Mouse (Mus musculus) yolk sac, embryonic 10.5 days (tissue): ENCODE data around the gene Gm15155.
"Not testable (repeated sequence)": the region's sequence is repeated elsewhere in the genome, so short reads cannot be mapped to it uniquely, and the experiment has no call there.

Experiments
- DNase-seq: peaks from one replicate; pipeline ENCODE4 v3.0.0-alpha.2; 2017; ENCODE audit warnings: low spot score

The Gm15155 gene

DNA sequence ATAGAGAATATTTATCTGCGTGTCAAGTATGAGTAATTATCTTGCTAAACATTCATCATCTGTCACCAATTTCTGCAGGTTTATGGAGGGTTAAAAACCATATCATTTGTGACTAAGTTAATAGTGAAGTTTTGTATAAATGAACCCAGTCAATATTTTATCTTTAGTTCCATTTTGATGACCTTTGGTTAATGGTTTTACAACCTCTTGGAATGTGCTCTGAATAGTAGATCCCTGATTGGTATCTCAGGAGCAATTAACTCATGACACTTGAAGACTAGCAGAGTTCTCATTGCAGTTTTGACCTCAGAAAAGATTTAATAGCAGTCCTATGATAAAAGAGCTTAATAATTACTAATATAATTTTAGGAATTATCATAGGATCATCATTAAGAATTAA lies 385.2 kb downstream of the Gm15155 start:
- no peak for DNase-seq

DNA sequence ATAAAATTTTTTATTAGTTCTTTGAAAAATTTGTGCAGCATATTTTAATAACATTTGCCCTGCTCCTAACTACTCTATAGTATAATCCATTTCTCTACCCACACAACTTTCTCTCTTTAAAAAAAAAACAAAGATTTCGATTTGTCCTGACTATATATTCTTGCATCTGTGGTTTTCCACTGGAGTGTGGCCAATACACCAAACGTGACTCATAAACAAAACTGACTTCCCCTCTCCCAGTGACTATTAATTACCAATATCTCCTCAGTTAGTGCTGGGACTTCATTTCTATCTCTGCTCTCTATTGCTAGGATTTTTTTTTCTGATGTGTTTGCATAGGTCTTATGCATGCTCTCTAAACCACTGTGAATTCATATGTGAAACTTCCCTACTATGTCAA lies 531.2 kb downstream of the Gm15155 start:
- DNase-seq = no peak

DNA sequence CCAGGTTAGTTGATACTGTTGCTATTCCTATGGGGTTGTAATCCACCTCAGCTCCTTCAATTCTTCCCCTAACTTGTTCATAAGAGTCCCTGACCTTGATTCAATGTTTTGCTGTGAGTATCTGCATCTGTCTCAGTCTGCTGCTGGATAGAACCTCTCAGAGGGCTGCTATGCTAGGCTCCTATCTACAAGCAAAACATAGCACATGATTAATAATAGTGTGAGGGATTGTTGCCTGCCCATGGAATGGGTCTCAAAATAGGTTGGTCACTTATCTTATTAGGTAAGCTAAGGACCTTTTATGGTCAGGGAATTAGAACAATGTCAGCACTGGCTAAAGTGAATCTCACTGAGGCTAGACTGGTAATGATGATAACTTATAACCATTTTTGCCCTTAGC lies 547.0 kb downstream of the Gm15155 start:
- DNase-seq = no peak

DNA sequence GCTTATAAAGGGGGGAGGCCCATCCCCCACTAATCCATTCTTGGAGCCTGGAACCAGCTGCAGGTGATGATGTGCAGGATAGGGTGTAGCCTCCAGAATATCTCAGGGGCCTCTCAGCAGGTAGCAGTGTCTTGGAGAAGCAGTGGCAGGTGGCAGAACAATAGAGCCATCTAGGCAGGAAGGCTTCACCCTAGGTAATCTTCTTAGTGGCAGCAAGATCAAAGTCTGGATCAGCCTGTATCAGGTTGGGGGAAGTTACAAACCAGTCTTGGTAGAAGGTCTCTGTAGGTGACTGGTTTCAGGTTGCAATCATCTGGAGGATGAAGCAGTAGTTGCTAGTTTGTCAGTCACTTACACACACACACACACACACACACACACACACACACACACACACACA lies 679.3 kb downstream of the Gm15155 start:
- DNase-seq = not testable (repeated sequence)
